Mouse (Mus musculus) right cerebral cortex, postnatal 10 days (tissue): Measurements from ENCODE around the gene Foxn4.

Experiments
- DNase-seq, 2 experiments: peaks; one replicate each; pipeline ENCODE4 v3.0.0; 2021; ENCODE audit warnings: low spot score in 2 of 2

Gene Foxn4

DNA sequence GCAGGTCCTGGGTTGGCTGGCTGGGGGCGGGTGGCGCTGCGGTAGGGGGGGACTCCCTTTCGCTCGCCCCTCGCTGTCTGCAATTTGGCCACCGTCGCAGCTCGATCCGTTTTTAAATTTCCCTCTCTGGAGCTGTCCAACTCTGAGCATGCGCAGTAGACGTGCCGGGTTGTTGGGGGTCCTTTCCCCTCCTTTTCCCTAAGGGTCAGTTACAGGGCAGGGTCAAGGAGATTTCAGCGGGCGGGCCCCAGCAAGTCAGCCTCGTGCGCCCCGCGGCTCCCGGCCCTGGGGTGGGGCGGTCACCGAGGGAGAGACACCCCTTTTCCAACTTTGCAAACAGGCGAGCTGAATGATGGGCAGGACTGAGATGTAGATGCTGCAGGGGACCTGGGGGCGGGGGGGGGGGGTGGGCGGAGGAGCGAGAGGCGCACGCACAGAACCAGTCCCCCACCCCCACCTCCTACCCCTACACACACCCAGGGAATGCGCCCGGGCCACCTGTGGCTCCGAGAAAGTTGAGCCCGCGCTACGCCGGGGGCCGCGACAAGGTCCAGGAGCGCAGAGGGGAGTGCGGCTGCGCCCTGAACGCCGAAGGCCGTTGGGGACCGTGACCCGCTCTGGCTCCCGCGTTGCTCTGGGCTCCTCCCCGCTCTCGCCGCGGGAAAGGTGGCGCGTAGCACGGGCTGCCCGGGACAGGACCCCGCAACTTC is at the start of gene Foxn4:
Gene Foxn4, minus strand, starts transcription at position 115 of the 710 bp plus-strand sequence.
- DNase-seq, result no peak

DNA sequence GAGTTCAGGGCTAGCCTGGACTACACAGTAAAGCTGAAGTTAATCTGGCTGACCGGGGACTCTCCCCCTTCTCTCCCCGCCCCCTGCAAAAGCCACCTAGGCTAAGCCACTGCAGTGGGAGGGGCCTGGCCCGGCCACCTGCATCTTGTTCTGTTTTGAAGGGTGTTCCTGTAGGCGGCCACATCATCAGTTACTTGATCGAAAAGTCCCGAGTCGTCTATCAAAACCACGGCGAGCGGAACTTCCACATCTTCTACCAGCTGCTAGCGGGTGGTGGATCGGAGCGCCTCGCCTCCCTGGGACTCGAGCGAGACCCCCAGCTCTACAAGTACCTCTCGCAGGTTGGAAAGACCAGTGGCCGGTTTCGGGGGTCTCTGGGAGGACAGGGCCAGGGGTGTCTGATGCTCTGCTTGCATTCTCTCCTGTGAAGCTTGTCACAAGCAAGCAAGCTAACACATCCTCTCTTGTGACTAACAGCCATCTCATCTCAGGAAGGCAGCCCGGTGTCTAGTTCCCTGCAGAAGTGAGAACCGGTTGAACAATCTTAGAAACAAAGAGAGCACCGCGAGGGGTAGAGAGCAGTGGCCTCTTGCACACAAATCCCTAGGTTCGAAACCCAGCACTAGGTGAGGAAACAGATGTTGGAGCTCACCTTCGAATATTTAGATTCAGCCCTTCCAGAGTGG is 49.6 kb upstream of the Foxn4 start:
- no peak for DNase-seq

DNA sequence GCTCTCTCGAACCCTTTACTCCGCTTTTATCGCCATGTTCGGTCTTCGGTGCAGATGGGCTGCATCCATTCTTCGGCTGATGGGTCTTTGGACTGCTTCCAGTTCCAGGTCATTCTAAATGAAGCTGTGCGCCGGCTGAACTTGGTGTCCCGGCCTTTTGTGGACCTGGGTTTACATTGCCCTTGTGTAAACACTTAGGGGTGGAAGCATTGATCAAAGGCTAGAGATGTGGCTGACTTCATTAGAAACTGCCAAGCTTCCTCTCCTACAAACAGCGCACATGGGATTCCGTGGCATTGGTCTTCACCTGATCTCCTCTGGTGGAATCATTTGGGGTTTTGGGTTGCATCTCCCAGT is 36.1 kb upstream of the Foxn4 start:
- no peak for DNase-seq

DNA sequence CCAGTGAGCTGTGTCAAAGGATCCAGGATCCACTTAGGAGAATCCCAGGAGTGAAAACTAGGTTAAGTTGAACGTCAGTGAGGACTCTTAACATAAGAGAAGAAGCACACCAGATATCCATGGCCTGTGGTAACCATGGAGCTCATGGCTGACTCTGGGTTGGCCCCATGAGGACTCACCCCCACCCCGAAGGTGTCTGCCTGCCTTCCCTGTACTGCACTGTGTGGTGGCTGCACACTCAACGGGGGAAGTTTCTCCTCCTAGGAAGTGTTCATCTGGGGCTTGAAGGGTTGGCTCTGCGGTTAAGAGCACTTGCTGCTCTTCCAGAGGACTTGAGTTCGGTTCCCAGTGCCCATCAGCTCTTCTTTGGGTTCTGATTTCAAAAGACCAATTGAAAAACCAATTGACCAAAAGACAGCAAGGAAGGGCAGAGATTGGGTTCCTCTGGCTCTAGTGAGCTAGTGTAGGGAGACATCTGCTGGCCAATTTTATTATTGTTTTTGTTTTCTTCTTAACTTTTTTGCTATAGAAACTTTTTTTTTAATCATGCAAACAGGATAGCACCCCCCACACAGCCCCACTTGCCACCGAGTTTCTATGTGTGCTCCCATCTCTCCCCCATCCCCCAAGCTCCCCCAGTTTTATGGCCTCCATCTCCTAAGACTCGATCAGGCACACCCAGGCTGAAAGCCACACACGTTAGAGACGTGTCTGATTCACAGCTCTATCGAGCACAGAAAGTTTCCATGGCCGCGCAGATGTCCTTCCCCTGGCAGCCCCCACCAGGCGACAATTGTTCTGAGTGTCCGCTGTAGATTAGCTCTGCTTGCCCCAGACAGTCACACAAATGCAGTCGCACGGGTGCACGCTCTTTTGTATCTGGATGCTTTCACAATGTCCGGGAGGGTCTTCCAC is 35.4 kb upstream of the Foxn4 start:
- DNase-seq, result no peak

DNA sequence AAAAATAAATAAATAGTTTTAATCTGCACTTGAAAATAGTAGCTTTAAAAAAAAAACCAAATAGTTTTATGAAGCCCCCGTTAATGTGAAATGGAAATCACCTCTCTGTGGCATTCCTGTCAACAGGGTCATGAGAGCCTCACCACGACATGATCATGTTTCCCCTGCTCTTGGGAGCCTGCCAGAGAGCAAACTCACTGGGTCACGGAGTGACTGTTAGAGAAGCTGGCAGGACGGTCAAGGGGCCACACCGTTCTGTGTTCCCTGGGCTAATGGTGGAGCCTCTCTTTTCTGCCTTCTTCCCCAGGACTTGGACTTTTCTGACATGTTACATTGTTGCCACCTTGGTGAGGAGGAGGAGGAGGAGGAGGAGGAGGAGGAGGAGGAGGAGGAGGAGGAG is 32.9 kb upstream of the Foxn4 start:
- DNase-seq, result no peak

DNA sequence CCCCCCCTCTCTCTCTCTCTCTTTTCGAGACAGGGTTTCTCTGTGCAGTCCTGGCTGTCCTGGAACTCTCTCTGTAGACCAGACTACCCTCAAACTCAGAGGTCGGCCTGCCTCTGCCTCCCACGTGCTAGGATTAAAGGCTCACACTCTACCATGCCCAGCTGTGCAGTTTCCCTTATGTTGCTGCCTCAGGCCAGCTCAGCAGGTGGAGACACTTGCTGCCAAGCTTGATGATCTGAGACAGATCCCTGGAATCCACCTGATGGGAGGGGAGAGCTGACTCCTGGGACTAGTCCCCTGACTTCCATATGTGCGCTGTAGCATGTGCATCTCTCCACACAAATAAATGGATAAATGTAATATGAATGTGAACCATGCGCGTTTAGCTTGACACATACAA is 29.6 kb upstream of the Foxn4 start:
- DNase-seq, result no peak

DNA sequence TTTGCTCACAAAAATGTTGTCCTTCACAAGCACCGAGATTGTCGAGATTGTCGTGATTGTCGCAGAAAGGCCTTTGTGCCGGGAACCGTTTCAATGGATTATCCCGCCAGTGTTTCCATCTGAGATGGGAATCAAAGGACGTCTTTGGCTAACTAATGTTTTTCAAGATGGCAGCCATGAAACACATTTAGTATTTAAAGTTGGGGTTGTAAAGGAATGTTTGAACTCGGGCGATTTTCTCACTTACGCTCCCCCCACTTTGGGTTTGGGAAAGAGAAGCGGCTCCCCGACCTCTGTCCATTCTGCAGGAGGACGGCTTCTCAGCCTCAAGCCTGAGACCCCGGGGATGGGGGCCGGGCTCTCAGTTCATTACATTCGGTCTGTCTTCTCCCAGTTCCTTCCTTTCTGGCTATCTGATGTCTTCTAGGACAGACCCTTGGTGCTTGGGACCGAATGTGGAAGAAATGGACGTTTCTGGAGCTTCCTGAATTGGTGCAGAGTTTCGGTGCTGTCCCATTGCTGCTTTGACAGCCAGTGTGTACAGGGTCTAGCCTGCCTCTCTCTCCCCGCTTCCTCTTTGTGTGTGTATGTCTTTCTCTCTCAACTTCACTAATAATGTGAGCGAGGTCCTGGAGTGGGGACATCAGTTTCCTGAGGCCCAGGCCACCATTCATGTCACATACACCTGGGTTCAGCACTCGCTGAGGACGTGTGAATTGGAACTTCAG is 26.4 kb upstream of the Foxn4 start:
- DNase-seq, result no peak

DNA sequence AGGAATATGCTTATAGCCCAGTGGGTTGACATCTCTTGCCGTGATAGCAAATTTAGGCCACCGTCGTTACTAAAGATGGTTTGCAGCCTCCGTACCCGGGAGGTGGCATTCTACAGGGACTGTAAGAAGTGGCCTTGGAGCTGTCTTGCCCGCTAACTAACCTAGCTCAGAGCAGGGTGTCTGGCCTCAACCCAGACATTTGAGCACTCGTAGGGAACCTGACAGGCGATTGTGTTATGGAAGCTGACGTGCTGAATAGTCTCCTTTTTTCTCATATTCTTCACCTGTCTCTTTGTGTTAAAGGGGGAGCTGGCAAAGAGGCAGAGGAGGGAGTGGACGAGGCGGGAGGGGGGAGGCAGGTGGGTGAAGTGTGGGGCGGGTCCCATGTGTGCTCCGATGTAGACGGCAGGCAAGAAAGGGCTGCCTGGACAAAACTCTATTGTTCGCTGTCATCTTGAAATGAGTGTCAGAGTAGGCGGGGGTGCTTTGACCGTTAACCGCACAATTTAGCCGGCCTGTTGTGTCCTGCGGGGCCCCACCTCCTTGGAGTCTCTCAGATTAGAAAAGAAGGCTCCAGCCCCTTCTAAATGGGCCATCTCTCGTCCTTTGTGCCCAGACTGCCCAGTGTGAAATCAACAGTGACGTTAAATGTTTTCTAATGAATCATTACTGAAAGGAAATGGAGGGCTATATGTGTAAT is 25.7 kb upstream of the Foxn4 start:
- DNase-seq, result no peak

DNA sequence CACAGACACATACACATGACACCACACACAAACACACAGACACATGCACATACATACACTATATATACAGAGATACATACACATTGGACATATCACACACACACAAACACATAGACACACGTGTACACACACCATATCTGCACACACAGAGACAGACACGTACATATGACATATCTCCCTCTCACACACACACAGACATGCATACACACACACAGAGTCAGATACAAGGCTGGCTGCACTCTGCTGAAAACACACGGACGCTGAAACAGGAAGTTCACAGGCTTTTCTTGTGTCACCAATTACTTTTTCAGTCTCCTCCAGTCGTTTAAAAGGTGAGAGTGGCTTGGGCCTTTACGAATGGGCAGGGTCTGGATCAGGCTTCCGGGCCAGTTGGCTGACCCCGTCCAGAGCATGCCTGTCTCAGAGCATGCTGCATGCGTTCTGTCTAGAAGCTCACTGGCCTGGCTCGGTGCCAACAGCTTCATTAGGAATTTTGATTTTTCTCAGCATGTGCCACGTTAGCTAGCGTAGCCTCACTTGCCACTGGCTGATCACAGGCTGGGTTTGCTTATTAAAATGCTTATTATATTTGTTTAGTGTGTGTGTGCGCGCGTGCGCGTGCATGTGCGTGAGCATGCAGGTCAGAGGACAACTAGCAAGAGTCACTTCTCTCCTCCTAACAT is 24.7 kb upstream of the Foxn4 start:
- DNase-seq, result peak; percentile 43 to 51

DNA sequence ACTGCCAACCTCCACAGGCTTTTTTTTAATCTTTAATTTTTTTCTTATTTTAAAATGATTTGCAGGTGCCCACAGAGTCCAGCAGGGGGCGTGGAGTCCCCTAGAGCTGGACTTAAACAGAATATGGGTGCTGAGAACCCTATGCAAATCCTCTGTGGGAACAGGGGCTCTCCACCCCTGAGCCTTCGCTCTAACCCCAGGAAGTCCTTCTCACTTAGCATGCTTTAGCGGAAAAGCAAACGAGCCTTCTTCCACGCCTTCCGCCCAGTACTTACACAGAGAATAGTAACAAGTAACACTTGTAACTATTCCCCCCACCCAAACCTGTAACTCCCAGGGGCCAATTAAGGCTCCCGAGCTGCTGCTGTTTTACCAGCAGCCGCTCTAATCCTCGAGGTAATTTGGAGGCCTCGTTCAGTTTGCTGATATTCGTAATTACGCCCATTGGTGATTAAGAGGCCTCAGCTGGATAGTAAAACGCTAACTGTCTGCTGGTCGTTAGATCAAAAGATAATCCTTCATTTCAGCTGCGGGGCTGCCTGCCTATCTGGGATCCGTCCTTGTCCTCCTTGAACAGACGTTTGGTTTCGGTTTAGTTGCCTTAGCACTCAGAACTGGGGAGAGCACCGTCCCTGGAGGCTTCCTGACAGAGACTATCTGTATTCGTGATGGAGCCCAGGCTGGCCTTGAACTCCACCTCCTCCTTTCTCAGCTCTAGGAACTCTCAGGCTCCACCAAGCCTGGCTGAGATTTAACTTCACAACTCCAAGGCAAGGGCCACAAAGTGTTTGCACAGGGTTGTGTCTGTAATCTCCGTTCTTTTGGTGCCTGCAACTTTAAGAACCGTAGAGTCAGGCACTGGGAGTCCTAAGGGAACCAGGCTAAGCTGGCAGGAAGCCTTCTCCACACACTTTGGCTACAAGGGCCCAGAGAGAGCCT is 23.4 kb upstream of the Foxn4 start:
- DNase-seq, result no peak

DNA sequence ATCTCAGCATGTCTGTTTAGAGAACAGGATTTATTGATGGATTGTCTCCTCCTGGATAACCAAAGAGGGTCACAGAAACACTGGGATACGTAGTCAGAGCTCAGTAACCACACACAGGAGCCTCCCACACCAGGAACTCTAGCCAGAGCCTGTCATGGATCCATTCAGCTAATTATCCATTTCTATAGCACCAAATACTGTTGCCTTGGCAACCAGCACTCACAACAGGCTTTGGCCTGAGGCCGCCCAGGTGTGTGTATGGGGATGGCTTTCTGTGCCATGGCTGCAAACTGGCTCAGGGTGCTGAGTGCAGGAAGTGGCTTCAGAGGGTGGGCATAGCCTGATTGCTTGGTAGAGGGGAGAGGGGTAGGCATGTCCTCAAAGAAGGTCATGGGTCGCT is 16.4 kb upstream of the Foxn4 start:
- peak; percentile 40 to 55 for DNase-seq

DNA sequence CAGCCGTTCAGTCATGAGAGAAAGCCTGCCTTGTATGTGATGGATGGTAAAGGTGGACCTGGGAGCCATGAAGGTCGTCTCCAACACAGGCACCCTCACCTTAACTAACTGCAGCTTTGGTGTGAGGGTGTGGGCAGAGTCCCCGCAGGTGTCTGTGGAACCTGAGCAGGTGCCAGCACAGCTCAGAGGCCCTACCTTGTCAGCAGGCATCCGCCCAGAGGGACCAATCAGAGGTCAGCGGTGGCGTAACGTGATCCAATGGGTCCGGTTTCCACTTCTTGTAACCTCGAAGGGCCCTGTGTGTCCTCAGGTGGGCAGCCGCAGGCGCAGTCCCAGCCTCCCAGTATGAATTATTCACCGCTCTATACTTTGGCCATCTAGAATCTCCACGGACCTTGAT is 15.3 kb upstream of the Foxn4 start, which contains the start of gene Myo1h:
Gene Myo1h, plus strand, starts transcription at position 293 of the 400 bp plus-strand sequence.
- no peak for DNase-seq

DNA sequence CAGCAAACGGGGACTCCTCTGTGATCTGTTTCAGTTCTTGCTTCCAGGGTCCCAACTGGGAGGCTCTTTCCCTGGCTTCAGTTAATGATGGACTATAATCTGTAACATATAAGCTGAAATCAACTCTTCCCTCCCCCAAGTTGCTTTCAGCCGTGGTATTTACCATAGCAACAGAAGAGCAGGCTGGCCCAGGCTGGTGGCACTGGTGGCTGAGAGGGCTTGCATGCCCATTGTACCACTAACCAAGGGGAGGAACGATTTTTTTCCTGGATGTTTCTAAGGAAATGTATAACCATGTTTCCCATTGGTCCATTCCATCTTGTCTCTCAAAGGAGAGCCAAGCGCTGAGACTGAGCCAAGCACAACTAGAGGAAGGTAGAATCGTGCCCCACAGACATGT is 14.8 kb upstream of the Foxn4 start:
- DNase-seq, result no peak

DNA sequence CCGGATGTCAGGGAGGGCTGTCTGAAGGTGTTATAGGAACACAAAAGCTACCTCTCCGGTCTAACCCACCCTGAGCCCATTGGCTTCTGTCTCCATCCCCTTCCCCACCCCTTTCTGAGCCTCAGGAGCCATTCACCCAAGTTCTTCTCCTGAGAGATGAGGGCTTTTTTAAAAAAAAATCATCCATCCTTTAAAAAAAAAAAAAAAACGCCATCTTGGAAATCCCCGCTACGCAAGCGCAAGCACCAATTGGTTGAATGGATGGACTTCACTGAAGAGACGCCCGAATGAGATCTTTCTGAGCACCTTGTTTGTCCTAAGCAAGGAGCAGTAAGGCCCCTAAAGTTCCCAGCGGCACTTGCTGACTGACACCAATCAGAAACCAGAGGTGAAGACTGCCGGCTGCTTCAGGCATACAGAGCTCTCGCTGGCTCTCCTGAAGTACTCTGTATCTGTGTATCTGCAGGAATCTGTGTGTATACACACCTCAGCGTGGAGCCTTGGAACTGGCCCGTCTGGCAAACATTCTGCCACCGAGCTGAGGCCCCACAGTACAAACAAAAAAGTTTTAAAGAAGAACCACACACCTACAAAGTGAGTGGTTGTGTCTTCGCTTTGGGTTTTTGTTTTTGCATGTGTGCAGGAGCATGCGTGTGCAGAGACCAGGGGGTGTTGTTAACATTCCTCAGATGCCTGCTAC is 13.4 kb upstream of the Foxn4 start:
- no peak for DNase-seq

DNA sequence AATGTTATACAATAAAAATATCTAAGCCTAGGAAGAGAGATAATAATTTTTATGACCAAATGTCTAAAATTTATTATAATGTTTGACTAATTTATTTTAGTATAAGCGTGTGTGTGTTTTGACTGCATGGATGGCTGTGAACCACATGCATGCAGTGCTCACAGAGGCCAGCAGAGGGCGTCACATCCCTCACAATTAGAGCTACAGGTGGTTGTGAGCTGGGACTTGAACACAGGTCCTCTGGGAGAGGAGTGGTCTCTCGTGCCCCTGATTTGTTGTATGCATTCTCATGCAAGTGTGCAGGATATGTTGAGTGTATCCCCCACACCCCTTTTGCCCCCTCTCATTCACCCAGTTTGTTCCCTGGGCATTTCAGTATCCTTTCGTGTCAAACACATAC is 12.5 kb upstream of the Foxn4 start:
- no peak for DNase-seq

DNA sequence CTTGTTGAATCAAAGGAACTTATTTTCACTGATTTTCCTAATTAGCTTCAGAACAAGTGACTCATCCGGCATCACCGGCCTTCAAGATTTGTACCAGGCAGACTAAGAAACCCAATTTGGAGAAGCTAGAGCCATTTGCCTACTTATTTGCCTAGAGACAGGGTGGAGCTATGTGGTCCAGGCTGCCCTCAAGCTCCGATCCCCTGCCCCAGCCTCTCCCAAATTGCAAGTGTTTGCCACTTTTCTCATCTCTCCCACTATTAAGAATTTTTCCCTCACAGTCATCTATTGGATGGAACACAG is 11.7 kb upstream of the Foxn4 start:
- DNase-seq, result peak in 1 of 2 experiments; percentile 35

DNA sequence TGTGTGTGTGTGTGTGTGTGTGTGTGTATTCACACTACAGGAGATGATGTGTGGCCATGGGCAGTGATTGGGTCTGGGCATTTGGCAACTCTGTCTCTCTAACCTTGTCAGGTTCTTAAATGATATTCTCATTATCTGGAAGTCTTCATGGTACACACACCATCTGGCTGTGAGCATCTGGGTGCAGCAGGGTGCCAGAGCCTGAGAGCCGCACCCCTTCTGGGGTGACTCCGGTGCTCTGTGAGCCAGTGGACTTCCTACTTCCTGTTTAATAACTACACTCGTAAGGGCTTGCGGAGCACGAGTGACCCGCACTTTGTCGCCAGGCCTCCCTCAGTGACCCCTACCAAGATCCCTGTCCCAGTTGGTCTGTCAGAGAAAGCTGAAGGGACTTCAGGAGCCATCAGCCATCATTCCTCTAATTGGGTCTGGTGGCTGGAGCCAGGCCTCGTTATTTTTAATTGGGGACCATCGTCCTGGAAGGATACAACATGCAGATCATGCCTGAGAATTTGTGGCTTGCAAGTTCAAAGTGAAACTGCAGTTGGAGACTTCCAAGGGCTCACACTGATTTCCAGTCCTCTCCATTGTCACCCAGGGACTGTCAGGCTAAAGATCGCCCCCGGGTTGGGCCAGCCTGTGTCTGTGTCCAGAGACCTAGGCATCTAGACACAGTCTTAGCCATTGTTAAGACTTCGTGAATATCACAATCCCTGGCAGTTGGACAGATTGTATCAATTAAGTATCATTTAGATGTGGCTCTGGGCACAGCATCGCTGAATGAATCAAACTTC is 11.2 kb upstream of the Foxn4 start:
- DNase-seq, result peak; percentile 36 to 60

DNA sequence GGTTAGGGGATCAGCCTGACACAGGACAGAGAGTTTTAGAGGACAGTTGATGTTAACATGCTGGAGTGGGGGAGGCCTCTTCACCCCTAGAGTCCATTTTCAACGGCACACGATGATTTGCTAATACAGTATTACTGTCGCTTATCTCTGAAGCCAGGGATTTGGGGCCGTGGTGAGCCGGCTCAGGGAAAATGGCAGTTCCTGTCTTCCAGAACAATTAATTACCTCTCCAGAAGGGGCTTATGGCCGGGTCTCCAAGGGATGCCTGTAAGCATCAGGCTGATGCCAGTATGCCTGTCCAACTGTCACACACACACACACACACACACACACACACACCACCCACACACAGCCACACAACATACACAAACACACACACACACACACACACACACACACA is 8.7 kb upstream of the Foxn4 start:
- no peak for DNase-seq
